Mouse (Mus musculus): ENCODE data around the gene Cnn1. TPM values are rescaled to one million over a fixed set of nuclear protein-coding genes. Genes with fewer than 3 reads are reported as not detected.

Cnn1 gene
- total and polyA plus RNA-seq, 3 experiments: 0.06 to 0.19 TPM; not detected in 1

DNA sequence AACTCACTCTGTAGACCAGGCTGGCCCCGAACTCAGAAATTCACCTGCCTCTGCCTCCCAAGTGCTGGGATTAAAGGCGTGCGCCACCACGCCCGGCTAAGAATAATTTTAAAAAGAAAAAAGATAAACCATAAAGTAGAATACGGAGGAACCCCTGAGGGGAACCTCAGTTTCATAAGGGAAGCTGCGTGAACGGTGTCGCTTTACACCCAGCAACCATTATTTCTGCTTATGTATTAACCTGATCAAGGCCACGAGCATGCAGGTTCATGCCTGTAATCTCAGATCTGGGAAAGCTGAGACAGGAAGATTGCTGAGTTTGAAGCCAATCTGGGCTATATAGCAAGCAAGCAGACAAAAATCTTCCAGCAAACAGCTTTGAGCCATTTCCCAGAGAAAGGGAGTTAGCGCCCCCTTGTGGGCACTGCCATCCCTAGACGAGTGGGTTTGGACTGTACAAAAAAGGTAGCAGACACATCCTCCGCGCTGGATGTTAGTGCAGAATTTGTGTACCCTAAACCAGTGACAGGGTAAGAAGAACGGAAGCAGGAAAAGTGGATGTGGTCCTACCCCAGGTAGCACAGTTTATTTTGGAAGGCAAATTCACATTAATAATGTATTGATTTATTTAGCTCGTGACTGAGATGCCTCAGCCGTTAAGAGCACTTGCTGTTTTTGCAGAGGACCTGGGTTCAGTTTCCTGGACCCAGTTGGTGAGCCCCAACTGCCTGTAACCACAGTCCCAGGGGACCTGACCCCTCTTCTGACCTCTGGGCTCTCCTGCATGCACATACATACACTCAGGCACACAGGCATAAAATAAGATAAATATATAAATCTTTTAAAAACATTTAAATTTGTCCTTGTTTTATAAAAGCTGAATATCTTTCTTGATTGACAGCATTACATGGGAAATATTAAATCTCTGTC, 44.4 kb downstream of the Cnn1 start:
- H3K4me3 ChIP-seq (ENCODE audit: control insufficient read depth in 1 of 2, insufficient read depth in 1 of 2, low read depth in 2 of 2, low read length in 2 of 2): peak overlapping the region; percentile 28 to 42
- TF ChIP-seq KAT2A (conservative IDR thresholded peaks at IDR 0.05; ENCODE audit: low read depth, low read length): no peak
- no peak for TF ChIP-seq POLR2AphosphoS2 (IDR thresholded peaks at IDR 0.05; ENCODE audit: low read length)
- no peak for TF ChIP-seq UBTF (IDR thresholded peaks at IDR 0.05; ENCODE audit: borderline replicate concordance, insufficient read depth, low read depth, low read length)
- TF ChIP-seq MYB (IDR thresholded peaks at IDR 0.05; ENCODE audit: low read depth, low read length): peak; percentile 50; the same call in 1 of the 2 replicates
- peak; percentile 56; the same call in 1 of the 2 replicates for TF ChIP-seq TCF12 (IDR thresholded peaks at IDR 0.05; ENCODE audit: low read depth, low read length)
- TF ChIP-seq ZNF384 (IDR thresholded peaks at IDR 0.05; ENCODE audit: low read depth, low read length): peak; percentile 87
- TF ChIP-seq MAFK (IDR thresholded peaks at IDR 0.05; ENCODE audit: borderline replicate concordance, low read depth, low read length): no peak
- peak; percentile 49; the same call in 1 of the 2 replicates for TF ChIP-seq ZKSCAN1 (IDR thresholded peaks at IDR 0.05; ENCODE audit: low read depth, low read length)
- peak; percentile 87 for TF ChIP-seq MYC (IDR thresholded peaks at IDR 0.05; ENCODE audit: low read depth, low read length)
- TF ChIP-seq JUND (IDR thresholded peaks at IDR 0.05; ENCODE audit: low read depth, low read length): peak; percentile 79; the same call in 1 of the 2 replicates
- TF ChIP-seq SIN3A (IDR thresholded peaks at IDR 0.05; ENCODE audit: low read length): peak; percentile 93
- no peak; the same call in 1 of the 2 replicates for TF ChIP-seq MAX (IDR thresholded peaks at IDR 0.05; ENCODE audit: low read length)
- no peak for TF ChIP-seq TAL1 (IDR thresholded peaks at IDR 0.05; ENCODE audit: low read length)
- TF ChIP-seq MAZ (IDR thresholded peaks at IDR 0.05; ENCODE audit: low read depth, low read length): peak; percentile 93
- TF ChIP-seq GABPA (IDR thresholded peaks at IDR 0.05; ENCODE audit: low read depth, low read length): peak; percentile 48; the same call in 1 of the 2 replicates
- TF ChIP-seq GATA1 (IDR thresholded peaks at IDR 0.05; ENCODE audit: low read depth, low read length): peak; percentile 29; the same call in 1 of the 2 replicates
- TF ChIP-seq POLR2A (IDR thresholded peaks at IDR 0.05; ENCODE audit: control insufficient read depth in 1 of 2, insufficient read depth in 1 of 2, low read depth in 1 of 2, low read length in 2 of 2, poor library complexity in 1 of 2): no peak
- TF ChIP-seq HCFC1 (IDR thresholded peaks at IDR 0.05; ENCODE audit: low read depth, low read length): peak; percentile 68
- peak; percentile 82 for TF ChIP-seq MXI1 (IDR thresholded peaks at IDR 0.05; ENCODE audit: low read depth, low read length)
- 0 out of 2 replicates have a peak, but pooled peaks have one; percentile 44 for TF ChIP-seq USF1 (IDR thresholded peaks at IDR 0.05; ENCODE audit: low read depth, low read length)
- TF ChIP-seq USF2 (IDR thresholded peaks at IDR 0.05; ENCODE audit: borderline replicate concordance in 1 of 2, insufficient read depth in 1 of 2, low read depth in 1 of 2, low read length in 2 of 2): no peak
- TF ChIP-seq ZMIZ1 (IDR thresholded peaks at IDR 0.05; ENCODE audit: low read depth, low read length): no peak
- no peak; the same call in none of the 2 replicates for TF ChIP-seq RAD21 (IDR thresholded peaks at IDR 0.05; ENCODE audit: low read depth, low read length)
- TF ChIP-seq CHD2 (IDR thresholded peaks at IDR 0.05; ENCODE audit: low read length): no peak
- TF ChIP-seq MEF2A (IDR thresholded peaks at IDR 0.05; ENCODE audit: extremely low read depth, insufficient replicate concordance, low read depth, low read length, poor library complexity, severe bottlenecking): peak; percentile 64; the same call in 1 of the 2 replicates
- TF ChIP-seq ETS1 (IDR thresholded peaks at IDR 0.05; ENCODE audit: low read depth, low read length): peak; percentile 58; the same call in 1 of the 2 replicates
- no peak; the same call in 1 of the 2 replicates for TF ChIP-seq NELFE (IDR thresholded peaks at IDR 0.05; ENCODE audit: low read depth, low read length)
- TF ChIP-seq E2F4 (IDR thresholded peaks at IDR 0.05; ENCODE audit: borderline replicate concordance, low read depth, low read length): no peak
- peak; percentile 100 for TF ChIP-seq ZC3H11A (IDR thresholded peaks at IDR 0.05; ENCODE audit: low read depth, low read length)
- peak; percentile 69 for TF ChIP-seq BHLHE40 (IDR thresholded peaks at IDR 0.05; ENCODE audit: borderline replicate concordance, low read depth, low read length)
- no peak for TF ChIP-seq CHD1 (IDR thresholded peaks at IDR 0.05; ENCODE audit: low read depth, low read length)
- peak in 1 of 2 experiments; percentile 58; a peak in 3 of 4 replicates for TF ChIP-seq EP300 (IDR thresholded peaks at IDR 0.05; ENCODE audit: low read depth in 1 of 2, low read length in 2 of 2)
- TF ChIP-seq TBP (IDR thresholded peaks at IDR 0.05; ENCODE audit: low read depth, low read length): no peak; the same call in 1 of the 2 replicates
- no peak for TF ChIP-seq POLR2AphosphoS5 (IDR thresholded peaks at IDR 0.05; ENCODE audit: borderline replicate concordance, low read depth, low read length)

More for the DNA sequence above, 44.4 kb downstream of the Cnn1 start:
- peak; percentile 99 for DNase-seq (ENCODE audit: low read depth, low spot score)
- Histone ChIP-seq H3K27ac (ENCODE audit: control insufficient read depth, low read depth, low read length) (peak overlapping the region; percentile 42), H3K9me3 (replicated peaks; ENCODE audit: insufficient read depth, low read length) (no peaks in the 10 kb centered on the region), H3K9ac (ENCODE audit: control insufficient read depth, low read depth, low read length, poor library complexity, severe bottlenecking) (peak overlapping the region; percentile 9), H3K36me3 (ENCODE audit: control insufficient read depth in 1 of 2, insufficient read depth in 2 of 2, low read length in 2 of 2) (peaks cover 0 to 15% of the 10 kb centered on the region in 2 experiments; a peak in 2 of 4 replicates), H3K79me2 (ENCODE audit: control insufficient read depth, insufficient read depth, low read length, poor library complexity) (no peaks in the 10 kb centered on the region), H3K27me3 (ENCODE audit: control insufficient read depth in 1 of 2, insufficient read depth in 2 of 2, low read length in 2 of 2) (no peaks in the 10 kb centered on the region), H3K4me1 (ENCODE audit: control insufficient read depth in 1 of 2, insufficient read depth in 2 of 2, low read length in 2 of 2) (peaks cover 9 to 16% of the 10 kb centered on the region in 2 experiments)
